Mouse (Mus musculus): ENCODE measurements around the gene Hspa12a. TPM values are rescaled to one million over a fixed set of nuclear protein-coding genes. Genes with fewer than 3 reads are reported as not detected.
A peak's percentile ranks its signal among the peaks of the same experiment; 100 is the strongest.

Gene Hspa12a
- polyA plus RNA-seq, 1 experiment from 2014 or later = 57.9 TPM

DNA sequence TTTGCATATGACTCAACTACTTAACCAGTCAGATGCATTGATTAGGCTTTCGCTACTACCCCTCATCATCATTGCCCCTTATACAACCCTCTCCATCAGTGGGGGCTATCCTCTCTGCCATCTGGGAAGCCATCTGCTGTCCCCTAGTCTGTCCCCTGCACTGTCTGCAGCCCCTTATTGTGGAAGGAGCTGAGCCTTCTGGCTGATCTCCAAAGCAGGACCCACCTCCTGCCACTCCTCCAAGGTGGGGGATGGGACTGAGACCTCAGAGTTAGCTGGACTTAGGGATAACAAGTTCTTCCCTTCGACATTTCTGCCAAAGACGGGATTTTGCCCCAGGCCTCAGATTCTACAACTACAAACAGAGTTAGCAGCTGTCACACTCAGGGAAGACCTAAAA is 104.1 kb downstream of the Hspa12a start:
- peak; percentile 49; the same call in 1 of the 2 replicates for ATAC-seq

DNA sequence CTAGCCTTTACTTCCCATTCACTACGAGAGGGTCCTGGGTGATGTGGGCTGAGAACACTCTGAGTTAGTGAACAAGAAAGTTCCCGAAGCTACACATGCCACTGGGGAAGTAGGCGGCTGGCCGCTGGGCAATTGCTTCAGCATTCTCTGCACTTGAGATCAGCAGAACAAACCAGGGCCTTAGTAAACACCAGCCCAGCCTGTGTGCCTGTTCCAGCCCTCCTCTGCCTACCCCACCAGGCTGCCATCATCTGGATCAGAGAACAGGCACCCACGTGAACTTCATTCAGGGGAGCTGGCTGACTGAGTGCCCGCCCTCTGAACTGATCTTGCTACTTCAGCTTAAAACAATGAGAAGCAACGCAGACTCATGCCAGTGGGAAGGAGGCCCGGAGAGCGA is 104.7 kb downstream of the Hspa12a start:
- Histone ChIP-seq H3K27ac (ENCODE audit: low read length) (no peak overlapping the region), H3K9me3 (replicated peaks; ENCODE audit: control insufficient read depth, low read length, poor library complexity, severe bottlenecking) (no peaks in the 10 kb centered on the region), H3K36me3 (ENCODE audit: control insufficient read depth, insufficient read depth, low read length) (no peaks in the 10 kb centered on the region), H3K27me3 (ENCODE audit: control insufficient read depth, insufficient read depth, low read depth, low read length) (no peaks in the 10 kb centered on the region), H3K4me1 (ENCODE audit: control insufficient read depth, insufficient read depth, low read length) (peaks cover 19% of the 10 kb centered on the region), H3K4me3 (ENCODE audit: low read depth, low read length) (no peak overlapping the region), H3K4me2 (ENCODE audit: low read length) (no peak overlapping the region), H3K9ac (ENCODE audit: low read depth, low read length) (no peak overlapping the region)
- ATAC-seq = no peak
- 68% methylated on average over 9 of the region's 9 CpGs for WGBS

More for the DNA sequence above, 104.1 kb downstream of the Hspa12a start:
- Histone ChIP-seq H3K27ac (ENCODE audit: low read length) (no peak overlapping the region), H3K9me3 (replicated peaks; ENCODE audit: control insufficient read depth, low read length, poor library complexity, severe bottlenecking) (no peaks in the 10 kb centered on the region), H3K27me3 (ENCODE audit: control insufficient read depth, insufficient read depth, low read depth, low read length) (no peaks in the 10 kb centered on the region), H3K4me1 (ENCODE audit: control insufficient read depth, insufficient read depth, low read length) (peaks cover 14% of the 10 kb centered on the region), H3K4me2 (ENCODE audit: low read length) (no peak overlapping the region), H3K4me3 (ENCODE audit: low read depth, low read length) (no peak overlapping the region), H3K9ac (ENCODE audit: low read depth, low read length) (no peak overlapping the region), H3K36me3 (ENCODE audit: control insufficient read depth, insufficient read depth, low read length) (no peaks in the 10 kb centered on the region)
- 51% methylated on average over 3 of the region's 3 CpGs for WGBS

DNA sequence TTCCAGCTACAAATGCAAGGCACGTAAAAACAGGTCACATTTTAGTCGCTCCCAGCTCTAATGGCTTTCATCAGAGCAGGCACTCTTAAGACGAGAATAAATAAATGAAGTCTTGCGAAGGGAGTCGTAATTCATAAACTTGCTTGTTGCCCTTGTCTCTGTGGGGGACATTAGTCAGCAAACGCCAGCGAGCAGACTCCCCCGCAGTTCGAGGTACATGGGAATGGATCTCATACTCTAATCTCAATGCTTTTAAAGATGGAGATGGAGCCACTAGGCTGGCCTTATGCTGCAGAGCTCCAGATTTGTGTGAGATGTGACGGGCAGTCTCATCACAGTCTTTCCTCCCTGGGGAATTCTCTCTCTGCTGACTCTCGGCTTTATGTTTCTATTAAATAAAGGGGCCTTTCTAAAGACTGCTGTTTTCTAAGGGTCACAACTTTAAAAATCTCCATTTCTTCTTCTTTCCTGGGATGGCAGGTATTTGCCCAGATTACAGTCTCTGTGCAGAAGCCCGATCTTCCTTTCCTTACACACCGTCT is 109.7 kb downstream of the Hspa12a start:
- H3K4me2 ChIP-seq (ENCODE audit: low read length) = no peak overlapping the region
- H3K27ac ChIP-seq (ENCODE audit: low read length) = 0 out of 2 replicates have a peak overlapping the region, but pooled peaks have one; percentile 28
- H3K4me3 ChIP-seq (ENCODE audit: low read depth, low read length) = no peak overlapping the region
- H3K4me1 ChIP-seq (ENCODE audit: control insufficient read depth, insufficient read depth, low read length) = peaks cover 22% of the 10 kb centered on the region
- no peaks in the 10 kb centered on the region for H3K36me3 ChIP-seq (ENCODE audit: control insufficient read depth, insufficient read depth, low read length)
- H3K27me3 ChIP-seq (ENCODE audit: control insufficient read depth, insufficient read depth, low read depth, low read length) = no peaks in the 10 kb centered on the region
- no peaks in the 10 kb centered on the region for H3K9me3 ChIP-seq (replicated peaks; ENCODE audit: control insufficient read depth, low read length, poor library complexity, severe bottlenecking)
- no peak overlapping the region for H3K9ac ChIP-seq (ENCODE audit: low read depth, low read length)
- 58% methylated on average over 13 of the region's 13 CpGs for whole genome bisulfite sequencing
- no peak for ATAC-seq

DNA sequence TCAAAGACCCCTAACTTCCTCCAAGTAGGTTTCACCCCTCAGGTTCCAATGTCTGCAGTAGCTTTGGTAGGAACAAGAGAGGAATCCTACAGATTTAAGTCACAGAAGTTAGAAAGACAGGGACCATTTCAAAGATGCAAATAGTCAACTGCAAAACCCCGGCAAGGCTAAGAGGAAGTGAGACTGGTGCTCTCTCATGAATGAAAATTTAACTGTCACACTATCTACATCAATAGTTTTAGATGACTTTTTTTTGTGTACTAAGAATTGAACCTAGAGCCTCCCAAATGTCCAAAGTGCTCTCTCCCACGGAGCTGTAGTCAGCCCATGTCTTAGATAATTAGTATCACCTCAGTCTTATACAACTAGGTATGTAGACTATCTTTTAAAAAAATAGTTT is 110.5 kb downstream of the Hspa12a start:
- no peak for ATAC-seq
- WGBS = 73% methylated on average over 2 of the region's 2 CpGs
- H3K9me3 ChIP-seq (replicated peaks; ENCODE audit: control insufficient read depth, low read length, poor library complexity, severe bottlenecking) = no peaks in the 10 kb centered on the region
- H3K4me3 ChIP-seq (ENCODE audit: low read depth, low read length) = no peak overlapping the region
- no peak overlapping the region for H3K27ac ChIP-seq (ENCODE audit: low read length)
- no peaks in the 10 kb centered on the region for H3K36me3 ChIP-seq (ENCODE audit: control insufficient read depth, insufficient read depth, low read length)
- H3K4me2 ChIP-seq (ENCODE audit: low read length) = no peak overlapping the region
- H3K9ac ChIP-seq (ENCODE audit: low read depth, low read length) = no peak overlapping the region
- H3K27me3 ChIP-seq (ENCODE audit: control insufficient read depth, insufficient read depth, low read depth, low read length) = no peaks in the 10 kb centered on the region
- peaks cover 22% of the 10 kb centered on the region for H3K4me1 ChIP-seq (ENCODE audit: control insufficient read depth, insufficient read depth, low read length)

DNA sequence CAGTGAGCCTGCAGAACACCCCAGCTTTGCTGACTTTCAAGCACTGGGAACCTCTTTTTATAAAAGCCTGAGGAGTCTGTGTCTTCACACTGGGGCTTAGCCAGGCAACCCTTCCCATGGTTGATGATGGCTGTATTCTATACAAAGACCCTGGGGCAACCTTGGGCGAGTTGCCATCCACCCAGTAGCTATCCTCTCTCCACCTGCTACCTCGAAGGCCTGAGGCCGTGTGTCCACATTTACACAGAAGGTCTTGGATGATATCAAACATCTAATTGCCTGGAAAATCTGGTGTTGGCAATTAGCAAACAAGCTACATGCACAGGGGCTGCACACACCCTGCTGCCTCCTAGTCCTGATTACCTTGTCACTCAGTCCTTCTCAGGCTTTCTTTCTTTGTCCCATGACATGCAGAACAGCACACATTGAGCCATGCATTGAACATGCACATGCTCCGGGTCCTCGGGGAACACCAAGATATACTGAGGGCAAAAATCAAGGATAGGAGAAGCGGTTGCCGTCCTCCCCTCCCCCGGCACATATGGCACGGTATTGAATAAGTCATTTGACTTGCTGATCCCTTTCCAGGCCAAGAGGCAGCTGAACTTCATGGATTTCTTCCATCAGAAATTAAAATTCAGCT is 112.1 kb downstream of the Hspa12a start:
- no peaks in the 10 kb centered on the region for H3K27me3 ChIP-seq (ENCODE audit: control insufficient read depth, insufficient read depth, low read depth, low read length)
- no peaks in the 10 kb centered on the region for H3K36me3 ChIP-seq (ENCODE audit: control insufficient read depth, insufficient read depth, low read length)
- peaks cover 22% of the 10 kb centered on the region for H3K4me1 ChIP-seq (ENCODE audit: control insufficient read depth, insufficient read depth, low read length)
- WGBS = 58% methylated on average over 9 of the region's 9 CpGs
- H3K4me3 ChIP-seq (ENCODE audit: low read depth, low read length) = no peak overlapping the region
- ATAC-seq = 0 out of 2 replicates have a peak, but pooled peaks have one; percentile 26
- no peak overlapping the region for H3K4me2 ChIP-seq (ENCODE audit: low read length)
- peak overlapping the region; percentile 29 for H3K27ac ChIP-seq (ENCODE audit: low read length)
- no peak overlapping the region for H3K9ac ChIP-seq (ENCODE audit: low read depth, low read length)
- H3K9me3 ChIP-seq (replicated peaks; ENCODE audit: control insufficient read depth, low read length, poor library complexity, severe bottlenecking) = no peaks in the 10 kb centered on the region

DNA sequence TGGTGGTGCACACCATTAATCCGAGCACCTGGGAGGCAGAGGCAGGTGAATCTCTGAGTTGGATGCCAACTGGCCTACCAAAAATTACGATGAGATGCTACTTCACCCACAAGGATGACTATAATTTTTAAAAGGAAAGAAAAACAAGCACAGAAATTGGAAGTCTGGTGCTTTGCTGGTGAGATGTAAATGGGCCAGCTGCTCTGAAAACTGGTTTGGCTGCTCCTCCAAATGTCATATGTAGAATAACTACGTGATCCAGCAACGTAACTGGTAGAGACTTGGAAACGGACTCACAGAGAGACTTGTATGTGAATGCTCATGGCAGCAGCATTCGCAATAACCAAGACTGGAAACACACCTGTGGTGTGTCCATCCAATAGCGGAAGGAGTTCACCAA is 113.3 kb downstream of the Hspa12a start:
- no peak overlapping the region for H3K4me2 ChIP-seq (ENCODE audit: low read length)
- no peaks in the 10 kb centered on the region; the same call in 1 of the 2 replicates for H3K36me3 ChIP-seq (ENCODE audit: control insufficient read depth, insufficient read depth, low read length)
- no peaks in the 10 kb centered on the region for H3K9me3 ChIP-seq (replicated peaks; ENCODE audit: control insufficient read depth, low read length, poor library complexity, severe bottlenecking)
- peak overlapping the region; percentile 59 for H3K27ac ChIP-seq (ENCODE audit: low read length)
- peaks cover 22% of the 10 kb centered on the region for H3K4me1 ChIP-seq (ENCODE audit: control insufficient read depth, insufficient read depth, low read length)
- H3K27me3 ChIP-seq (ENCODE audit: control insufficient read depth, insufficient read depth, low read depth, low read length) = no peaks in the 10 kb centered on the region
- no peak overlapping the region for H3K9ac ChIP-seq (ENCODE audit: low read depth, low read length)
- ATAC-seq = no peak
- WGBS = 91% methylated on average over 7 of the region's 7 CpGs
- no peak overlapping the region for H3K4me3 ChIP-seq (ENCODE audit: low read depth, low read length)

DNA sequence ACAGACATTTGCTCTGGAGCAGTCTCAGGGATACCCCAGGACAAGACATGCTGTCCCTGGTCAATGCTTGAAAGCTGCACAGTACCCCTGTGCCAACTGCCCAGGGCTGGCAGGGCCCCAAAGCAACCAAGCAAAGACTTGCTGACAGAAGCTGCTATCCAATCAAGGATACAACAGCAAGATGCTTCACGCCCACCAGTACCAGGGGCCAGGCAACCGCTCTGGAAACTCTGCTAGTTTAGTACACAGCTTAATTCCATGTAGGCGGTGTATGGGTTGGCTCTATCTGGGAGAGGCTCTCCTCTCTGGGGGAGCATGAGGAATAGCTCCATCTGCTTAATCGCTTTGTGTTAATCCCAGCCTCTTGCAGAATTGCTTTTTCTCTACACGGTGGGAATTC is 113.9 kb downstream of the Hspa12a start:
- H3K36me3 ChIP-seq (ENCODE audit: control insufficient read depth, insufficient read depth, low read length) = peaks cover 6% of the 10 kb centered on the region
- peak; percentile 71 for ATAC-seq
- WGBS = 46% methylated on average over 5 of the region's 5 CpGs

DNA sequence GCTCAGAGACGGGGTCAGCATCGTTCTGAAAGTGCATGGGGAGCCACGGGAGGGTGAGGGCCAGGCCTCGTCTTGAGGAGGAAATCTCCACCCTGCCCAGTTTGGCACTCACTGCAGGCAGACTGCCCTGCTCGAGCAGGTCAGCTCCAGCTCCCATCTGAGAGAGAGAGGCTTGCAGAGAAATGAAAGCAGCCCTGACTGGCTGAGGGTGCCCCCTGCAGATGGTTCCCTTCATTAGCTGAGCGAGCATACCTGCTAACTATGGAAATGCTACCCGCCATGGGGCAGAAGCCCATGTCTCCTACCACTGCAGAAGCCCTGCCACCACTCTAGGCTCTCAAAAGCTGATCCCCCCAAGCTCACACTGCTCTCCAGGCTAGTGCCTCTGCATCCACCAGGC is 115.8 kb downstream of the Hspa12a start:
- Histone ChIP-seq H3K9me3 (replicated peaks; ENCODE audit: control insufficient read depth, low read length, poor library complexity, severe bottlenecking) (no peaks in the 10 kb centered on the region; the same call in 1 of the 2 replicates), H3K27ac (ENCODE audit: low read length) (no peak overlapping the region), H3K9ac (ENCODE audit: low read depth, low read length) (no peak overlapping the region), H3K36me3 (ENCODE audit: control insufficient read depth, insufficient read depth, low read length) (peaks cover 8% of the 10 kb centered on the region), H3K4me3 (ENCODE audit: low read depth, low read length) (no peak overlapping the region), H3K27me3 (ENCODE audit: control insufficient read depth, insufficient read depth, low read depth, low read length) (no peaks in the 10 kb centered on the region), H3K4me1 (ENCODE audit: control insufficient read depth, insufficient read depth, low read length) (peaks cover 15% of the 10 kb centered on the region), H3K4me2 (ENCODE audit: low read length) (no peak overlapping the region)
- WGBS = 56% methylated on average over 7 of the region's 7 CpGs
- ATAC-seq = no peak

More for the DNA sequence above, 113.9 kb downstream of the Hspa12a start:
- Histone ChIP-seq H3K27ac (ENCODE audit: low read length) (peak overlapping the region; percentile 59), H3K9me3 (replicated peaks; ENCODE audit: control insufficient read depth, low read length, poor library complexity, severe bottlenecking) (no peaks in the 10 kb centered on the region; the same call in 1 of the 2 replicates), H3K4me1 (ENCODE audit: control insufficient read depth, insufficient read depth, low read length) (peaks cover 22% of the 10 kb centered on the region), H3K4me3 (ENCODE audit: low read depth, low read length) (no peak overlapping the region), H3K27me3 (ENCODE audit: control insufficient read depth, insufficient read depth, low read depth, low read length) (no peaks in the 10 kb centered on the region), H3K9ac (ENCODE audit: low read depth, low read length) (no peak overlapping the region), H3K4me2 (ENCODE audit: low read length) (no peak overlapping the region)

DNA sequence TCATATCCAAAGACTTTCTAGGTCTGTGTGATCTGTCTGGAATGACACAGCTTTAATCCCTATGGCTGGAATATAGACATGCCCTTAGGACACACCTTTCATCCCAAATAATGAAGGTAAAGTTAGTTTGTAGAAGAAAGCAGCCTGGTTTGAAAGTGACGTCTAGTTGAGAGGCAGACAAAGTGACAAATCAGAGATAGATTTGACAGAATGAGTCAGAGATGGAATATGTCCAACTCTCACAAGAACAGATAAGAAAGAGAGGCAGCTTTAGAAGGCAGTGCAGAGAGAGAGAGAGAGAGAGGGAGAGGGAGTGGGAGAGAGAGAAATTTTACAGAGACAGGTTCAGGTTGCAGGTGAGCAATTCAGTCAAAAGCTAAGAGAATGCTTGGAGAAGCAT is 119.1 kb downstream of the Hspa12a start:
- Histone ChIP-seq H3K27ac (ENCODE audit: low read length) (no peak overlapping the region), H3K9me3 (replicated peaks; ENCODE audit: control insufficient read depth, low read length, poor library complexity, severe bottlenecking) (no peaks in the 10 kb centered on the region; the same call in 1 of the 2 replicates), H3K27me3 (ENCODE audit: control insufficient read depth, insufficient read depth, low read depth, low read length) (no peaks in the 10 kb centered on the region), H3K4me2 (ENCODE audit: low read length) (no peak overlapping the region), H3K4me3 (ENCODE audit: low read depth, low read length) (no peak overlapping the region), H3K36me3 (ENCODE audit: control insufficient read depth, insufficient read depth, low read length) (peaks cover 13% of the 10 kb centered on the region), H3K9ac (ENCODE audit: low read depth, low read length) (no peak overlapping the region), H3K4me1 (ENCODE audit: control insufficient read depth, insufficient read depth, low read length) (peaks cover 3% of the 10 kb centered on the region; the same call in 1 of the 2 replicates)
- 77% methylated on average over 1 of the region's 1 CpGs for WGBS
- no peak for ATAC-seq
